Mouse (Mus musculus) kidney, postnatal 36 days (tissue): ENCODE data around the gene Srgap2.
A peak's percentile ranks its signal among the peaks of the same experiment; 100 is the strongest.

Experiments used
- DNase-seq, 2 experiments: peaks; one replicate each; pipeline ENCODE4 v3.0.0; 2021 to 2022; ENCODE audit warnings: mixed read lengths in 2 of 2

The Srgap2 gene

GRCm38 (mm10) chr1:131527281-131528080, at the start of gene Srgap2, which contains the start of gene Fam72a:
Srgap2 (minus strand) TSS chr1:131527352.
Fam72a (plus strand) TSS chr1:131527903.
- DNase-seq, result peak; percentile 97 to 99

DNA sequence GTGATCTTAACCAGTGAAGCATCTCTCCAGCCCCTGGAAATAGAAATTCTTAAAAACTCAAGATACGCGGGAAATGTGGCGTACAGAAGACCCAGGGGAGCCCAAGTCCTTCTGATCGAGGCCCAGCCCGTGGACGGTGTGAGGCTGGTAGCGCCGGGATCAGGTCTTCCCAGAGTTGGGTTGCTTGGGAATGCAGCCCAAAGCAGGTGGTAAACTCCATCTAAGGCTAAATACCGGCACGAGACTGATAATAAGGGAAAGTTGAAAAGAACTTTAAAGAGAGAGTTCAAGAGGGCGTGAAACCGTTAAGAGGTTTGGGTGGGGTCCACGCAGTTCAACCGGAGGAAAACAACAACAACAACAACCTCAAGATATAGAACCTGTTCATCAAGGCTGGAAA, 46.6 kb upstream of the Srgap2 start:
- DNase-seq, result peak; percentile 17 to 36

DNA sequence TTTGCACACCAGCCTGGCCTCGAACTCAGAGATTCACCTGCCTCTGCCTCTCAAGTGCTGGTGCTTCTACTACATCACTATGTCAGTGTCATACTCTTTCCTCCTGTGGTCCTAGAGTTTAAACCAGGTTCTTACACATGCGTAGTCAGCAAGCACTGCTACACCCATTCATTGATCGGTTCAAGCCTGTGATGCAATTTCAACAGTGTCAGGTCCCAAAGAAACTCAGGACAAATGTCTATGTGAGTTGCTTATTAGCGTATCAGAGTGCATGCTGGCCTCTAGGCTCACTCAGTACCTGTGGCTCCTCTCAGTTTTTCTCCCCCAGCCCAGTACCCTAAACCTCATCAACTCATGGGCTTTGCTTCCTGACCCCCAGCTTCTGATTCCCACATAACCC, 43.2 kb upstream of the Srgap2 start:
- no peak for DNase-seq

DNA sequence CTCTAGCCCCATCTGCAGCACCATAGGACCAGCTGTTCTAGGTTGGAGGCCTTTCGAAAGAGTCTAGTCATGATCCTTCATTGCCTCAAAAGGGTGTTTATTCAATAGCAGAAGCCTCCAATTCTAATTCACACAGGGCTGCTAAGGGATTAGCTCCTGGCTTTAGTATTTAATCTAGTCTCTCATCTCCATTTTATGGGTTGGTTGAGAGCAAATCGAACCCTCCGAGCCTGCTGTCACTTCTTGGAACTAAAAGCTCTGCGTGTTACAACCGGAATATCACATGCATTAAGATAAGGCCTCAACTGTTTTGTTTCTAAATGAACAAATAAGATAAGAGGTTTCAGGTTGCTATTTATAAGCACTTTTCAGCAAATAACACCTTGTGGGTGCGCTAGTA, 42.6 kb upstream of the Srgap2 start:
- no peak for DNase-seq

GRCm38 (mm10) chr1:131566056-131566455, 38.9 kb upstream of the Srgap2 start:
- DNase-seq, result peak in 1 of 2 experiments; percentile 5

DNA sequence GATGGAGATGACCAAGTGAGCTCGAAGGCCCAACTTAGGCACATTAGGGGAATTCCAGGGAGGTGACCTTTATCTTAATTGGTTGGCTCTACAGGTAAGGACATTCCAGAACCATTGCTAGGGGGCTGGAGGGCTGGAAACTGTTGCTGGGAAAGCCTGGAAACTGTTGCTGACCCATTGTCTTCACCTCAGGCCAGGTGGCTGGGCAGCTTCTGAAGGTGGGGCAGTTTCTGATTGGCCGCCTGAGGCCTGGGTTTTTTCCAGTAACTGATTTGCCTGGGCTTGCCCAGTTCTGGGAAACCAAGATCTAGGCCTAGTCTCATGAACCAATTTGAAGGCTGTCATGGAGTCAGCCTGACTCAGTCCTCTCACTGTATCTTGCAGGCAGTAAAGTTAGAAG, 34.9 kb upstream of the Srgap2 start:
- no peak for DNase-seq

DNA sequence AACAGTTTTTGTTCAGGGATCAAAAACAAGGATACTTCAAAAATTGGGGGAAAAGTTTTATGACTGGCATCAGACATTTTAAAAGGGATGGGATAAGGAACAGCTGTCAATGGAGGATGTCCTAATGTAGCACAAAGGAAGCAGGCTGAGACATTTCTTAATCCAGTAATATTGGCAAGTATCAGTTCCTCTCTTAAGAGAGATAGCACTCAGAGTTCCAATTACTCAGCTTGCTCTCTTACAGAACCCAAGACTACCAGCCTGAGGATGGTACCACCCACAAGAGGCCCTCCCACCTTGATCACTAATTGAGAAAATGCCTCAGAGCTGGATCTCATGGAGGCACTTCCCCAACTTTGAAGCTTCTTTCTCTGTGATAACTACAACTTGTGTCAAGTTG, 33.3 kb upstream of the Srgap2 start:
- DNase-seq, result no peak

DNA sequence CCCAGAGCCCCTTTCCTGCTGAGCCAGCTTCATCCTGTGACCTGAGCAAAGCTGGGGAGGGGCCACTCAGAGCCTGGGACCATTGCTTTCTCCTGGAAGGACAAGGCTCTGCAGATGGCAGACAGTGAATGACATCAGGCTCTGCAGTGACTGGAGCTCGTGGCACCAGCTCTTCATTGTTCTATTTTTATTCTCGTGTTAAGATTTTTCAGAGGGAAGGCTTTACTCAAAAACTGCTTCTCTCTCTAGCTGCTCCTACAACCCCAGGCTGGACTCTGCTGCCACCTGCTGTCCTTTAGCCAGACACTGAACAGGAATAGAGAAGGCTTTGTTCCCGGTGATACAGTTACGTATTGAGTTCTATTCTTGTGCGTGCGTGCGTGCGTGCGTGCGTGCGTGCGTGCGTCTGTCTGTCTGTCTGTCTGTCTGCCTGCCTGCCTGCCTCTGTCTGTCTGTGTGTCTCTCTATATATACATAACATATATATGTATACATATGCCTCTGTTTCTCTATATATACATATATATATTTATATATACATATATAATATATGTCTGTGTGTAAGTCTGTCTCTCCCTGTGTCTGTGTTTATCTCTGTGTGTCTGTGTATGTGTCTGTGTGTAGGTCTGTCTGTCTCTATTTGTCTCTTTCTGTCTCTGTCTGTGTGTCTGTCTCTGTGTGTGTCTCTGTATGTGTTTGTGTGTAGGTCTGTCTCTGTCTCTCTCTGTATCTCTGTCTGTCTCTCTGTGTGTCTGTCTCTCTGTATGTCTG, 28.1 kb upstream of the Srgap2 start:
- DNase-seq, result peak; percentile 77 to 89

- DNase-seq, result no peak
These were observed 26.3 kb upstream of the Srgap2 start for GRCm38 (mm10) chr1:131553428-131553827.

GRCm38 (mm10) chr1:131551956-131552355, 24.8 kb upstream of the Srgap2 start:
- DNase-seq, result no peak

GRCm38 (mm10) chr1:131548494-131549365, 21.6 kb upstream of the Srgap2 start:
- peak; percentile 20 to 28 for DNase-seq

- no peak for DNase-seq
These were observed 19.9 kb upstream of the Srgap2 start for GRCm38 (mm10) chr1:131546798-131547690.

GRCm38 (mm10) chr1:131543886-131544565, 16.9 kb upstream of the Srgap2 start:
- DNase-seq, result no peak

DNA sequence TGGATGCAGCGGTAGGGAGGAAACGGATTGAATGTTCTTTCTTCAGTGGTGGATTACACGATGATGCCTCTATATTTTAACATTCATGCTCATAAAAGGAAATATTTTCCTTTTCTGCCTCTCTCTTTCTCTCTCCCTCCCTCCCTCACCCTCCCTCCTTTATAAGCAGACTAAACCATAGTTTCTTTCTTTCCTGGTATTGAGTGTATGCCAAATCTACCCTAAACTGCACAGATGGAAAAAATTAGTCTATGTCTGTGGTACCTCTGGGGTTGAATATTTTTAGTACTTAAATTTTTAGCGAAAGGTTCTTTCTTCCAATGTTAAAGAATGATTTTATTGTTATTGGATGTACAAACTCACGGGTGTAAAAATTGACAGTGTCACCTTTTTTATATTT, 14.8 kb upstream of the Srgap2 start:
- DNase-seq, result no peak

DNA sequence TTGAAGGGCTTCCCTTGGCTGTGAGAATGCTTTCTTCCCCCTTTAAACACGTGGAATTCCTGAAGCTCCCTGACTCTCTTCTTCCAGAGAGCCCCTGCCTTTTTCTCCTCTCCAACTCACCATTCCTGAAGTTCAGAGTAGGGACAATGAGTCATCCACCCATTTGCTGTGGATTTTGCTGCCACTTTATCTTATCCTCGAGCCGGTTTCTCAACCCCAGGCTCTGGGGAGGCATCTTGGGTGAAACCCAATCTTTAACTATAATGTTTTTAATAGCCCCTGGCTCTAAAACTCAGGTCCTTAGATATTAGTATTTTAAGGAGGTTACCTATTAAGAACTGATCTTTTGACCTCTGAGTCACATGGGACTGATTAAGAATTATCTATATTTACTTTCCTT, 14.3 kb upstream of the Srgap2 start:
- no peak for DNase-seq

GRCm38 (mm10) chr1:131540795-131541194, 13.6 kb upstream of the Srgap2 start:
- no peak for DNase-seq

- DNase-seq, result no peak
These were observed 12.6 kb upstream of the Srgap2 start for GRCm38 (mm10) chr1:131539771-131540170.

- no peak for DNase-seq
These were observed 1.5 kb upstream of the Srgap2 start for GRCm38 (mm10) chr1:131528561-131529166.

- peak; percentile 66 to 80 for DNase-seq
These were observed 942 bp upstream of the Srgap2 start for GRCm38 (mm10) chr1:131528081-131528507.

- peak; percentile 76 to 84 for DNase-seq
These were observed 531 bp downstream of the Srgap2 start for GRCm38 (mm10) chr1:131526371-131527270.
